Mouse (Mus musculus): ENCODE measurements around the gene Epor. TPM values are rescaled to one million over a fixed set of nuclear protein-coding genes. Genes with fewer than 3 reads are reported as not detected.
A peak's percentile ranks its signal among the peaks of the same experiment; 100 is the strongest.

Gene Epor
- polyA plus RNA-seq (2012; rRNA removed): 0.95 and 2.4 TPM in 2 replicates

DNA sequence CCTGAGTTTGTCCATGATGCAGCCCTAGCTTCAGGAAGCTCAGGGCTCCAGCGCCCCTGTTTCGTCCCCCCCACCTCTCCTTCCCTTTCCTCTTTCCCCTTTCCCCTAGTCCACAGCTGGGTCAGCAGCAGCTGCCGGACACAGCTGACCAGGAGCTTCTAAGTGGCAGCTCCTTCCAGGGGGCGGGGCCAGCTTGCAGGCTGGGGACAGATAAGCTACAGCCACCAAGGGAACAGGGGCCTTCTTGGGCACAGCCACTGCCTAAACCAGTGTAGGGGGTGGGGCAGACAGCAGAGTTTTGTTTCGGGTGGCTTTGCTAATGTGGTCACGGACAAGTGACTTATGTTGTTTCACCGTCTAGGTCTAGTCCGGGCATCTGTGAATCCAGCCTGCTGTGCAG is at the start of gene Epor:
Epor (minus strand) TSS at position 90 of the 400 bp plus-strand sequence.
- Histone ChIP-seq H3K27me3 (ENCODE audit: control insufficient read depth, insufficient read depth, low read length) (peaks cover 32% of the 10 kb centered on the region), H3K27ac (ENCODE audit: insufficient read depth, low read depth, low read length) (no peak within 1 kb of the TSS), H3K4me3 (ENCODE audit: low read depth, low read length) (peak within 1 kb of the TSS; percentile 57), H3K36me3 (ENCODE audit: control insufficient read depth, insufficient read depth, low read length) (no peaks in the 10 kb centered on the region), H3K4me1 (ENCODE audit: control insufficient read depth, insufficient read depth, insufficient read length, low read length) (peaks cover 15% of the 10 kb centered on the region)
- 42% methylated on average over 8 of the region's 8 CpGs for WGBS
- TF ChIP-seq CTCF (IDR thresholded peaks at IDR 0.05; ENCODE audit: extremely low read depth, insufficient read length, insufficient replicate concordance, low read depth, low read length) (no peak), POLR2A (IDR thresholded peaks at IDR 0.05; ENCODE audit: low read depth, low read length) (no peak)

GRCm38 (mm10) chr9:22012731-22013130 is 49.4 kb upstream of the Epor start:
- peaks cover 63% of the 10 kb centered on the region for H3K36me3 ChIP-seq (ENCODE audit: control insufficient read depth, insufficient read depth, low read length)

GRCm38 (mm10) chr9:22011055-22011454 is 47.7 kb upstream of the Epor start:
- Histone ChIP-seq H3K36me3 (ENCODE audit: control insufficient read depth, insufficient read depth, low read length) (peaks cover 72% of the 10 kb centered on the region), H3K4me1 (ENCODE audit: control insufficient read depth, insufficient read depth, insufficient read length, low read length) (no peaks in the 10 kb centered on the region), H3K4me3 (ENCODE audit: low read depth, low read length) (no peak overlapping the region), H3K27ac (ENCODE audit: insufficient read depth, low read depth, low read length) (no peak overlapping the region), H3K27me3 (ENCODE audit: control insufficient read depth, insufficient read depth, low read length) (no peaks in the 10 kb centered on the region)
- 77% methylated on average over 5 of the region's 5 CpGs for WGBS
- TF ChIP-seq CTCF (IDR thresholded peaks at IDR 0.05; ENCODE audit: extremely low read depth, insufficient read length, insufficient replicate concordance, low read depth, low read length): no peak
- no peak for TF ChIP-seq POLR2A (IDR thresholded peaks at IDR 0.05; ENCODE audit: low read depth, low read length)

More at GRCm38 (mm10) chr9:22012731-22013130, 49.4 kb upstream of the Epor start:
- Histone ChIP-seq H3K4me1 (ENCODE audit: control insufficient read depth, insufficient read depth, insufficient read length, low read length) (no peaks in the 10 kb centered on the region), H3K27ac (ENCODE audit: insufficient read depth, low read depth, low read length) (no peak overlapping the region), H3K4me3 (ENCODE audit: low read depth, low read length) (no peak overlapping the region), H3K27me3 (ENCODE audit: control insufficient read depth, insufficient read depth, low read length) (no peaks in the 10 kb centered on the region)
- WGBS: 90% methylated on average over 13 of the region's 13 CpGs
- TF ChIP-seq CTCF (IDR thresholded peaks at IDR 0.05; ENCODE audit: extremely low read depth, insufficient read length, insufficient replicate concordance, low read depth, low read length) (no peak), POLR2A (IDR thresholded peaks at IDR 0.05; ENCODE audit: low read depth, low read length) (no peak)

DNA sequence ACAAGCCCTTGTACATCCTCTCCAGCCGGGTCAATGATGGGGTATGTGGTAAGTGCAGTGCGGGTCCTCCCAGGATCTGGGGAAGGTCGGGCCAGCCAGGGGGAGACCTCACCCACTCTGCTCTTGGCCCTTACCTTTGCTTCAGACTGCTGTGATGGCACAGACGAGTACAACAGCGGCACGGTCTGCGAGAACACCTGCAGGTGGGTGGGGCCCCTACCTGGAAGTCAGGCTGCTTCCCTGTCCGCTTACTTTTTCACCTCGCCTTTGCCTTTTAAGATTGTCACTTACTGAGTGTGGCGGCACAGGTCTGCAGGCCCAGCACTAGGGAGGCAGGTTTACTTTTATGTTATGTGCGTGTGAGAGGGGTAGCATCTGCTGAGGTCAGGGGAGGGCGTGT is 41.2 kb upstream of the Epor start:
- no peak for TF ChIP-seq POLR2A (IDR thresholded peaks at IDR 0.05; ENCODE audit: low read depth, low read length)
- TF ChIP-seq CTCF (IDR thresholded peaks at IDR 0.05; ENCODE audit: extremely low read depth, insufficient read length, insufficient replicate concordance, low read depth, low read length): no peak
- WGBS: 69% methylated on average over 12 of the region's 12 CpGs
- H3K4me1 ChIP-seq (ENCODE audit: control insufficient read depth, insufficient read depth, insufficient read length, low read length): peaks cover 10% of the 10 kb centered on the region
- no peak overlapping the region for H3K4me3 ChIP-seq (ENCODE audit: low read depth, low read length)
- H3K36me3 ChIP-seq (ENCODE audit: control insufficient read depth, insufficient read depth, low read length): peaks cover 42% of the 10 kb centered on the region
- H3K27ac ChIP-seq (ENCODE audit: insufficient read depth, low read depth, low read length): no peak overlapping the region
- H3K27me3 ChIP-seq (ENCODE audit: control insufficient read depth, insufficient read depth, low read length): no peaks in the 10 kb centered on the region

DNA sequence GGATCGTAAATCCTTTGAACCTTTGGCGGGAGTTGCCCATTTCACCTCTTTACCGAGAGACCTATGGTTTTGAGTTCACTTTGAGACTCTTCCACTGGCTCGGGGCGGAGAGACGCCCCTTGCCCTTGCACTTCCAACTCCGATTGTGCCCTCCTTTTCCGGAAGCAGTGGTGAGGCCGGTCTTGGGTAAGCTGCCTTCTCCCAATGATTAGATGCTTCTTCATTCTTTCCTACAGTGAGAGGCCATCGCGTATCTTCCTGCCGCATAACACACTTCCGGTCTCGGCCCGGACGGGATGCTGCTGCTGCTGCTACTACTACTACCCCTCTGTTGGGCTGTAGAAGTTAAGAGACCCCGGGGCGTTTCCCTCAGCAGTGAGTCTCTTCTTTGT is 39.9 kb upstream of the Epor start:
- no peaks in the 10 kb centered on the region for H3K27me3 ChIP-seq (ENCODE audit: control insufficient read depth, insufficient read depth, low read length)
- TF ChIP-seq CTCF (IDR thresholded peaks at IDR 0.05; ENCODE audit: extremely low read depth, insufficient read length, insufficient replicate concordance, low read depth, low read length) (no peak), POLR2A (IDR thresholded peaks at IDR 0.05; ENCODE audit: low read depth, low read length) (no peak)
- under 1% methylated on average over 18 of the region's 18 CpGs for WGBS
- H3K36me3 ChIP-seq (ENCODE audit: control insufficient read depth, insufficient read depth, low read length): peaks cover 29% of the 10 kb centered on the region
- H3K4me3 ChIP-seq (ENCODE audit: low read depth, low read length): peak overlapping the region; percentile 68
- H3K27ac ChIP-seq (ENCODE audit: insufficient read depth, low read depth, low read length): peak overlapping the region; percentile 52
- H3K4me1 ChIP-seq (ENCODE audit: control insufficient read depth, insufficient read depth, insufficient read length, low read length): peaks cover 10% of the 10 kb centered on the region

GRCm38 (mm10) chr9:22002194-22003162 is 39.2 kb upstream of the Epor start, which contains the start of the genes Ccdc151 and Prkcsh:
Ccdc151 (minus strand) TSS chr9:22002634.
Prkcsh (plus strand) TSS chr9:22002806.
- Histone ChIP-seq H3K4me3 (ENCODE audit: low read depth, low read length) (peak within 1 kb of the TSS; percentile 68), H3K27me3 (ENCODE audit: control insufficient read depth, insufficient read depth, low read length) (no peaks in the 10 kb centered on the region), H3K27ac (ENCODE audit: insufficient read depth, low read depth, low read length) (peak within 1 kb of the TSS; percentile 52), H3K4me1 (ENCODE audit: control insufficient read depth, insufficient read depth, insufficient read length, low read length) (peaks cover 10% of the 10 kb centered on the region), H3K36me3 (ENCODE audit: control insufficient read depth, insufficient read depth, low read length) (peaks cover 22% of the 10 kb centered on the region)
- TF ChIP-seq POLR2A (IDR thresholded peaks at IDR 0.05; ENCODE audit: low read depth, low read length) (peak; percentile 76), CTCF (IDR thresholded peaks at IDR 0.05; ENCODE audit: extremely low read depth, insufficient read length, insufficient replicate concordance, low read depth, low read length) (no peak)
- 7% methylated on average over 57 of the region's 57 CpGs for WGBS

GRCm38 (mm10) chr9:22001633-22002032 is 38.3 kb upstream of the Epor start:
- H3K4me3 ChIP-seq (ENCODE audit: low read depth, low read length): no peak overlapping the region
- WGBS: 87% methylated on average over 4 of the region's 4 CpGs
- peaks cover 10% of the 10 kb centered on the region for H3K4me1 ChIP-seq (ENCODE audit: control insufficient read depth, insufficient read depth, insufficient read length, low read length)
- H3K27ac ChIP-seq (ENCODE audit: insufficient read depth, low read depth, low read length): no peak overlapping the region
- TF ChIP-seq CTCF (IDR thresholded peaks at IDR 0.05; ENCODE audit: extremely low read depth, insufficient read length, insufficient replicate concordance, low read depth, low read length): no peak
- no peak for TF ChIP-seq POLR2A (IDR thresholded peaks at IDR 0.05; ENCODE audit: low read depth, low read length)
- H3K36me3 ChIP-seq (ENCODE audit: control insufficient read depth, insufficient read depth, low read length): peaks cover 21% of the 10 kb centered on the region
- H3K27me3 ChIP-seq (ENCODE audit: control insufficient read depth, insufficient read depth, low read length): no peaks in the 10 kb centered on the region

Measured in small intestine, adult 2 months (tissue).